Mouse (Mus musculus): ENCODE results near the gene Mycbp2. TPM values are rescaled to one million over a fixed set of nuclear protein-coding genes. Genes with fewer than 3 reads are reported as not detected.

Mycbp2 gene
- total and polyA plus RNA-seq, 3 experiments, result 25.9 to 60.1 (median 29.5) TPM

DNA sequence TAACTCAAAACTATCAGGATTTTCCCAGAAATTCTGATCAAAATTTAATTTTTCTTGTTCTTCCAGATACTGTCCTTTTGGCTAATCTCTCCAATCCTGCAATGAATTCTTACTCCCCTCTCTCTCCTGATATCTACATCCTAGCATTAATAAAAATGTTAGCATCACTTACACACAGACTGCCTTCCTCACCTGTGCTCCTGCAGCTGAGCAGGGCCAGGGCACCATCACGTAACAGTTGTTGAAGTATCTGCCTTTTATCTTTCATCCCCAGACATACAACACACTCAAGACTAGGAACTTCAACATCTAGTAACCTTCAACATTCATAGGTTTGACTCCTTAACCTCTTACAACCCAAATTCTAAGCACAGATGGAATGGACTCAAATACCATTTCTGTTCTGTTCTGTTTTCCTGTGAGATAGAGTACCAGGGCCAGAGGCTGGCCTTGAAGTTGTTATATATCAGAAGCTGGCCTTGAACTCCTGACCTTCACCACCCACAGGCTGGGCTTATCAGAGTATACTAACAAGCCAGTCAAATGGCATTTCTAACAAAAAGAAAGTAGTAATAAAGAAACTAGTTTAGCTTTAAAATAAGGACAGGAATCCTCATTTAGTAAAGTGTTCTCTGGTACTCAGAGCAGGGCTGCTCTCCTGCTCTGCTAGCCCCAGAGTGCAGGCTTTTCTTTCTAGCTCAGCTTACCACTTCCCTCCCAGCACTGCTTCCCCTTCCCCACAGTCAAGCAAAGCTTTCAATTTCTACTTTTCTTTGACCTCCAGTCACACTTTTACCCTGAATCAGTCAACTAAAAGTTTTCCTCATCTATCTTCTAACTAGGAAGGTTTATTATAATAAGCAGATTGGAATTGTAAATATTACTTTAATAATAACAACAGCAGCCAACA is 5.0 kb downstream of the Mycbp2 start:
- in situ Hi-C loops (cut with MboI; ENCODE audit: low pct_ligation_motif_present, low pct_unique_long_range_greater_than_20kb, low sequenced_read_pairs), result no loop called here
- Histone ChIP-seq H3K79me2 (replicated peaks; ENCODE audit: control insufficient read depth, extremely low read depth, insufficient read depth, poor library complexity, severe bottlenecking) (peaks cover 53% of the 10 kb centered on the region), H3K27ac (ENCODE audit: insufficient read depth, low read depth) (no peak overlapping the region)

DNA sequence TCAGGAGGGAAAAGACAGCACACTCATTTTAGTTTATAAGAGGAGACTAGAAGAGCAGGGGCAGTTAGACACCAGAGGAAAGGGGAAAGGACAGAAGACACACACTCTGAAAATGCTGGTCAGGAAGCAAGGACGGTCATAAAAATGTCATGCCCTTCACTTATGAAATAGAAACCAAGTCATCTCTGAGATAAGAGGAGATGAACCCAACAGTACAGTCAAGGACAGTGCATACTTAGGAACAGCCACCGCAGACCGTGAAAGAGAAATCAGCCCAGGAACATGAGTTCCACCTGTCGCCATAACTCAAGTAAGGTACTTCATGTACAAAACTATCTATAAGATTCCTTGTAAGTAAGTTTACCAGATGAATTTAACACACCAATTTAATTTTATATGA is 33.7 kb downstream of the Mycbp2 start:
- dilution Hi-C loops (cut with MboI; ENCODE audit: extremely low pct_ligation_motif_present, extremely low pct_unique_long_range_greater_than_20kb, low sequenced_read_pairs), result no loop called here
- no peaks in the 10 kb centered on the region; the same call in 1 of the 2 replicates for H3K79me2 ChIP-seq (replicated peaks; ENCODE audit: control insufficient read depth, extremely low read depth, insufficient read depth, poor library complexity, severe bottlenecking)
- H3K27me3 ChIP-seq (replicated peaks), result no peaks in the 10 kb centered on the region

More for the DNA sequence above, 5.0 kb downstream of the Mycbp2 start:
- Histone ChIP-seq H3K36me3 (replicated peaks in 1 of 2; ENCODE audit: control insufficient read depth in 1 of 2, insufficient read depth in 1 of 2, low read length in 1 of 2) (peaks cover 0 to 8% of the 10 kb centered on the region in 2 experiments), H3K4me2 (ENCODE audit: insufficient read depth, low read depth, poor library complexity, severe bottlenecking) (0 out of 2 replicates have a peak overlapping the region, but pooled peaks have one; percentile 12), H3K4me3 (replicated peaks in 1 of 3; ENCODE audit: low read depth in 2 of 3, low read length in 2 of 3, poor library complexity in 1 of 3) (no peak overlapping the region), H3K27me3 (replicated peaks) (no peaks in the 10 kb centered on the region), H3K9me3 (replicated peaks; ENCODE audit: low read length) (no peaks in the 10 kb centered on the region), H3K9ac (ENCODE audit: insufficient read depth, low read depth) (no peak overlapping the region), H3K4me1 (ENCODE audit: control insufficient read depth in 1 of 2, insufficient read depth in 2 of 2) (peaks cover 6 to 35% of the 10 kb centered on the region in 2 experiments; a peak in 3 of 4 replicates)
- dilution Hi-C loops (cut with MboI; ENCODE audit: extremely low pct_ligation_motif_present, extremely low pct_unique_long_range_greater_than_20kb, low sequenced_read_pairs), result no loop called here
- no peak for TF ChIP-seq ZMIZ1 (IDR thresholded peaks at IDR 0.05; ENCODE audit: low read depth, low read length)
- no peak for TF ChIP-seq KAT2A (IDR thresholded peaks at IDR 0.05; ENCODE audit: insufficient replicate concordance, low read length)
- no peak for TF ChIP-seq HCFC1 (IDR thresholded peaks at IDR 0.05; ENCODE audit: low read depth, low read length)
- no peak for TF ChIP-seq JUN (IDR thresholded peaks at IDR 0.05; ENCODE audit: insufficient read depth, low read depth, low read length)
- TF ChIP-seq POLR2AphosphoS2 (IDR thresholded peaks at IDR 0.05; ENCODE audit: low read depth, low read length), result no peak
- TF ChIP-seq BHLHE40 (IDR thresholded peaks at IDR 0.05; ENCODE audit: low read depth, low read length), result no peak
- TF ChIP-seq USF1 (IDR thresholded peaks at IDR 0.05; ENCODE audit: low read depth, low read length), result no peak
- TF ChIP-seq TCF12 (IDR thresholded peaks at IDR 0.05; ENCODE audit: low read depth, low read length), result no peak
- TF ChIP-seq MEF2A (IDR thresholded peaks at IDR 0.05; ENCODE audit: borderline replicate concordance, low read depth, low read length), result no peak
- no peak for TF ChIP-seq NELFE (IDR thresholded peaks at IDR 0.05; ENCODE audit: low read depth, low read length)
- no peak for TF ChIP-seq MAX (IDR thresholded peaks at IDR 0.05; ENCODE audit: low read length)
- no peak for TF ChIP-seq CHD2 (IDR thresholded peaks at IDR 0.05; ENCODE audit: low read length)
- TF ChIP-seq GABPA (IDR thresholded peaks at IDR 0.05; ENCODE audit: insufficient replicate concordance, low read depth, low read length), result no peak
- TF ChIP-seq ZNF384 (IDR thresholded peaks at IDR 0.05; ENCODE audit: low read depth, low read length), result no peak
- TF ChIP-seq MAZ (IDR thresholded peaks at IDR 0.05; ENCODE audit: low read depth, low read length), result no peak
- TF ChIP-seq POLR2A (IDR thresholded peaks at IDR 0.05; ENCODE audit: low read depth, low read length), result no peak
- DNase-seq (ENCODE audit: extremely low read depth), result no peak

More for the DNA sequence above, 33.7 kb downstream of the Mycbp2 start:
- in situ Hi-C loops (cut with MboI; ENCODE audit: low pct_ligation_motif_present, low pct_unique_long_range_greater_than_20kb, low sequenced_read_pairs), result no loop called here
- Histone ChIP-seq H3K36me3 (replicated peaks in 1 of 2; ENCODE audit: control insufficient read depth in 1 of 2, insufficient read depth in 1 of 2, low read length in 1 of 2) (peaks cover 21 to 31% of the 10 kb centered on the region in 2 experiments), H3K4me1 (ENCODE audit: control insufficient read depth in 1 of 2, insufficient read depth in 2 of 2) (no peaks in the 10 kb centered on the region), H3K9me3 (replicated peaks; ENCODE audit: low read length) (peaks cover 5% of the 10 kb centered on the region), H3K27ac (ENCODE audit: insufficient read depth, low read depth) (no peak overlapping the region), H3K9ac (ENCODE audit: insufficient read depth, low read depth) (no peak overlapping the region), H3K4me2 (ENCODE audit: insufficient read depth, low read depth, poor library complexity, severe bottlenecking) (no peak overlapping the region), H3K4me3 (replicated peaks in 1 of 3; ENCODE audit: low read depth in 2 of 3, low read length in 2 of 3, poor library complexity in 1 of 3) (no peak overlapping the region)
- DNase-seq (ENCODE audit: extremely low read depth), result no peak
- TF ChIP-seq CHD1 (IDR thresholded peaks at IDR 0.05; ENCODE audit: low read depth, low read length), result no peak
- no peak for TF ChIP-seq MAZ (IDR thresholded peaks at IDR 0.05; ENCODE audit: low read depth, low read length)
- TF ChIP-seq USF1 (IDR thresholded peaks at IDR 0.05; ENCODE audit: low read depth, low read length), result no peak
- no peak for TF ChIP-seq HCFC1 (IDR thresholded peaks at IDR 0.05; ENCODE audit: low read depth, low read length)
- no peak for TF ChIP-seq TCF12 (IDR thresholded peaks at IDR 0.05; ENCODE audit: low read depth, low read length)
- TF ChIP-seq SMC3 (IDR thresholded peaks at IDR 0.05; ENCODE audit: low read depth, low read length), result no peak
- no peak for TF ChIP-seq KAT2A (IDR thresholded peaks at IDR 0.05; ENCODE audit: insufficient replicate concordance, low read length)
- TF ChIP-seq BHLHE40 (IDR thresholded peaks at IDR 0.05; ENCODE audit: low read depth, low read length), result no peak
- no peak for TF ChIP-seq RAD21 (IDR thresholded peaks at IDR 0.05; ENCODE audit: low read depth, low read length)
- no peak for TF ChIP-seq UBTF (IDR thresholded peaks at IDR 0.05; ENCODE audit: low read depth, low read length)
- TF ChIP-seq MXI1 (IDR thresholded peaks at IDR 0.05; ENCODE audit: low read depth, low read length), result no peak
- TF ChIP-seq ZNF384 (IDR thresholded peaks at IDR 0.05; ENCODE audit: low read depth, low read length), result no peak
- TF ChIP-seq ETS1 (conservative IDR thresholded peaks at IDR 0.05; ENCODE audit: low read depth, low read length), result no peak
- no peak for TF ChIP-seq NELFE (IDR thresholded peaks at IDR 0.05; ENCODE audit: low read depth, low read length)
- no peak for TF ChIP-seq ZKSCAN1 (IDR thresholded peaks at IDR 0.05; ENCODE audit: borderline replicate concordance, low read depth, low read length)
- TF ChIP-seq JUN (IDR thresholded peaks at IDR 0.05; ENCODE audit: insufficient read depth, low read depth, low read length), result no peak
- no peak for TF ChIP-seq USF2 (conservative IDR thresholded peaks at IDR 0.05; ENCODE audit: low read depth, low read length)
- no peak for TF ChIP-seq IRF4 (IDR thresholded peaks at IDR 0.05; ENCODE audit: low read depth, low read length)
- TF ChIP-seq PAX5 (IDR thresholded peaks at IDR 0.05; ENCODE audit: low read length), result no peak
- no peak for TF ChIP-seq RCOR1 (conservative IDR thresholded peaks at IDR 0.05; ENCODE audit: low read depth, low read length)

Measured in CH12.LX (cell line).